Mouse (Mus musculus) urinary bladder, adult 2 months (tissue): Measurements from ENCODE around the gene Itgal. TPM values are rescaled to one million over a fixed set of nuclear protein-coding genes. Genes with fewer than 3 reads are reported as not detected.

Experiments used
- DNase-seq: peaks from one replicate; pipeline ENCODE4 v3.0.0; 2022; ENCODE audit warnings: low spot score
- polyA plus RNA-seq: library from polyadenylated mRNA; depleted of rRNA; stranded (reverse); fragments of >200 nt; gene quantifications from 2 replicates; pipeline ENCODE4 v1.2.3, GENCODE M21; 2012

Itgal gene
- polyA plus RNA-seq, 1 experiment = 3.4 TPM

GRCm38 (mm10) chr7:127278311-127278710 is 17.7 kb upstream of the Itgal start:
- no peak for DNase-seq

- DNase-seq = no peak
These were observed 16.0 kb upstream of the Itgal start for GRCm38 (mm10) chr7:127280092-127280491.

GRCm38 (mm10) chr7:127281114-127281513 is 14.9 kb upstream of the Itgal start:
- DNase-seq = no peak

GRCm38 (mm10) chr7:127282190-127282589 is 13.9 kb upstream of the Itgal start:
- DNase-seq = no peak

GRCm38 (mm10) chr7:127285154-127285553 is 10.9 kb upstream of the Itgal start:
- DNase-seq = no peak

GRCm38 (mm10) chr7:127287940-127288339 is 8.1 kb upstream of the Itgal start:
- DNase-seq = no peak

GRCm38 (mm10) chr7:127289306-127289705 is 6.8 kb upstream of the Itgal start:
- no peak for DNase-seq

- no peak for DNase-seq
These were observed 5.9 kb upstream of the Itgal start for GRCm38 (mm10) chr7:127290142-127290541.

- no peak for DNase-seq
These were observed 911 bp downstream of the Itgal start for GRCm38 (mm10) chr7:127296786-127297555.

GRCm38 (mm10) chr7:127297586-127298193 is 1.6 kb downstream of the Itgal start:
- DNase-seq = no peak

GRCm38 (mm10) chr7:127308431-127308830 is 12.4 kb downstream of the Itgal start:
- DNase-seq = no peak

- DNase-seq = no peak
These were observed 12.8 kb downstream of the Itgal start for GRCm38 (mm10) chr7:127308887-127309286.

- DNase-seq = no peak
These were observed 13.9 kb downstream of the Itgal start for GRCm38 (mm10) chr7:127309951-127310350.

GRCm38 (mm10) chr7:127313912-127314311 is 17.9 kb downstream of the Itgal start:
- DNase-seq = no peak

- DNase-seq = no peak
These were observed 25.0 kb downstream of the Itgal start for GRCm38 (mm10) chr7:127321106-127321505.

- no peak for DNase-seq
These were observed 26.0 kb downstream of the Itgal start for GRCm38 (mm10) chr7:127322085-127322484.

GRCm38 (mm10) chr7:127324944-127325343 is 28.9 kb downstream of the Itgal start:
- DNase-seq = no peak

- no peak for DNase-seq
These were observed 29.5 kb downstream of the Itgal start for GRCm38 (mm10) chr7:127325550-127325949.

GRCm38 (mm10) chr7:127326685-127327084 is 30.6 kb downstream of the Itgal start:
- DNase-seq = no peak

GRCm38 (mm10) chr7:127333240-127333639 is 37.2 kb downstream of the Itgal start:
- DNase-seq = no peak

- DNase-seq = no peak
These were observed 39.5 kb downstream of the Itgal start for GRCm38 (mm10) chr7:127335604-127336003.

- no peak for DNase-seq
These were observed 41.6 kb downstream of the Itgal start for GRCm38 (mm10) chr7:127337636-127338035.

GRCm38 (mm10) chr7:127341356-127341755 is 45.3 kb downstream of the Itgal start:
- no peak for DNase-seq
